Mouse (Mus musculus): ENCODE measurements around the gene Fzd1. TPM values are rescaled to one million over a fixed set of nuclear protein-coding genes. Genes with fewer than 3 reads are reported as not detected.

Fzd1 gene
- total RNA-seq (2023; ENCODE audit: inconsistent age): not detected in 4 replicates

DNA sequence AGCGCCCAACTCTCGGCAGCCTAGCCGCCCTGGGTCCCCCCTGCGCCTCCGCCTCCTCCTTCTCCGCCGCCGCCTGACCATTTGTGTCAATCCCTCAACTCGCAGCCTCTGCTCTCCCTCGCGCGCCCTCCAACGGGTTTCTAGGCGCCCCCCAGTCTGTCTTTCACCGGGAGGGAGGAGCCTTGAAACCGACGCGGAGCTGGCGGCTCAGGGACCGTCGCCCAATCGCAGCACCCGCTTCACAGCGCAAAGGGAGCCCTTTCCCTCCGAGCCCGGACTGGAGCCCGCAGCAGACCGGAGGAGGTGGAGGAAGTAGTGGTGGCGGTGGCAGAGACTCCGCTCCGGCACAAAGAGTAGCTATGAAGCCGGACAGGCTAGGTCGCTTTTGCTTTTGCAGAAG is at the start of gene Fzd1:
Gene Fzd1 (minus strand): TSS at position 134 of the 400 bp plus-strand sequence.

All from B cell, adult (primary cell).